Mouse (Mus musculus): ENCODE measurements around the gene Ankzf1. TPM values are rescaled to one million over a fixed set of nuclear protein-coding genes. Genes with fewer than 3 reads are reported as not detected.

Gene Ankzf1
- polyA plus RNA-seq, 1 experiment: 41.0 TPM

DNA sequence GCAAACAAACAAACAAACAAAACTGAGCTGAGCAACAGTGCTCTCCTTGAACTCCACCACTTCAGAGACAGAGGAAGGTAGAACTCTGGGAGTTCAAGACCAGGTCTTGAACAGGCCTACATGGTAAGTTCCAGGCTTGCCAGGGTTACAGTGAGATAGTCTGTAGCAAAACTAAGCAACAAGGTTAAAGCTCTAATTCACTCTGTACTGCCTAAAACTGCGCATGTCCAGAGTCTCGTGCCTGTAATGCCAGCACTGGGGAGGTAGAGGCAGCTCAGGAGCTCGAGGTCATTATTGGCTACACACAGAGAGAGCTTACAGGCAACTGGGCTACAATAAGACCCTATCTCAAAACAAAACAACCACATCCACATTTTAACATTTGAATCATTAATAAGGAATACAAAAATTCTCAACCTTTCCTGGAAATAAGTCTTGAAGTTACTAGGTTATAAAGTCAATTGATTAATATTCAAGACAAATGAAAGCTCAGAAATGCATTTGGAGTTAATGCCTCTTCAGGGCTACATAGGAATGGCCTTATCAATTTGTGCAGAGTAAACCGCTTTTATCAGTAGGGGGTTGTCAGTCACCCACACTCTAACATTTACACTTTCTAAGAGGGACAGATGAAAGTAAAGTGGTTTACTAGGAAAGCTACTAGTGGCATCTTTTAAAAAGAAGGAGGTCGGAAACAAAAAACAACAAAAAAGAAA is 32.3 kb upstream of the Ankzf1 start:
- H3K4me1 ChIP-seq (ENCODE audit: control insufficient read depth, insufficient read depth, low read length): no peaks in the 10 kb centered on the region
- 67% methylated on average over 5 of the region's 5 CpGs for WGBS
- no peak for TF ChIP-seq CTCF (IDR thresholded peaks at IDR 0.05; ENCODE audit: borderline replicate concordance, insufficient read depth, low read depth, low read length)
- TF ChIP-seq POLR2A (IDR thresholded peaks at IDR 0.05; ENCODE audit: borderline replicate concordance, insufficient read depth, low read length): no peak
- no peak overlapping the region for H3K27ac ChIP-seq (ENCODE audit: insufficient read depth, low read length)
- no peak overlapping the region for H3K4me3 ChIP-seq (replicated peaks; ENCODE audit: insufficient read depth, low read depth, low read length)
- DNase-seq: no peak
- H3K27me3 ChIP-seq (ENCODE audit: control insufficient read depth, insufficient read depth, low read length): no peaks in the 10 kb centered on the region

DNA sequence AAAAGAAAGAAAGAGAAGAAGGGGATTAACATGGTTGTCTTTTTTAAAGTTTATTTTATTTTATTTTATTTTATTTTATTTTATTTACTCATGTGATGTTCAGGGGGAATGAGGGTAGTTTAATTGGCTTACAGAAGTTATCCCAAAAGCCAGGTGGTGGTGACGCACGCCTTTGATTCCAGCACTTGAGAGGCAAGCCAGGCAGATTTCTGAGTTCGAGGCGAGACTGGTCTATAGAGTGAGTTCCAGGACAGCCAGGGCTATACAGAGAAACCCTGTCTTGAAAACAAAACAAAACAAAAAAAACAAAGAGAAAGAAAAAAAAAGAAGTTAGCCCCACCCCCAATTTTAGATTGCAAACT is 31.7 kb upstream of the Ankzf1 start:
- 78% methylated on average over 4 of the region's 4 CpGs for WGBS

DNA sequence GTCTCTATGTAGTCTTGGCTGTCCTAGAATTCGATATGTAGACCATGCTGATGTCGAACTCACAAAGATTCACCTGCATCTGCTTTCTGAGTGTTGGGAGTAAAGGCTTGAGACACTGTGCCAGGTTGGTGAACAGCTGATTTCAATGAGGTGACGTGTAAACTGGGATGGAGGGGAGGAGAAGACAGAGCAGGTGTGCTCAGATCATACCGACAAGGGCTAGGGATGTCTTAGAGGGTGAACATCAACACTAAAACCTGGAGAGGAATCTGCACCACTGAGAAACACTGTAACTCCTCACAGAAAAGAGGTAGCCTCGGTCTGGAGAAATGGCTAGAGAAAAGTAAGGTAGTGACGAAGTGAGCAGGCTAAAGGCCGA is 23.9 kb upstream of the Ankzf1 start:
- Histone ChIP-seq H3K27ac (ENCODE audit: insufficient read depth, low read length) (peak overlapping the region; percentile 2; the same call in 1 of the 2 replicates), H3K27me3 (ENCODE audit: control insufficient read depth, insufficient read depth, low read length) (no peaks in the 10 kb centered on the region), H3K4me3 (replicated peaks; ENCODE audit: insufficient read depth, low read depth, low read length) (peak overlapping the region; percentile 80), H3K4me1 (ENCODE audit: control insufficient read depth, insufficient read depth, low read length) (no peaks in the 10 kb centered on the region)
- 6% methylated on average over 7 of the region's 7 CpGs for WGBS
- no peak for TF ChIP-seq POLR2A (IDR thresholded peaks at IDR 0.05; ENCODE audit: borderline replicate concordance, insufficient read depth, low read length)
- no peak for TF ChIP-seq CTCF (IDR thresholded peaks at IDR 0.05; ENCODE audit: borderline replicate concordance, insufficient read depth, low read depth, low read length)
- DNase-seq: no peak

More for the DNA sequence above, 31.7 kb upstream of the Ankzf1 start:
- no peaks in the 10 kb centered on the region for H3K27me3 ChIP-seq (ENCODE audit: control insufficient read depth, insufficient read depth, low read length)
- no peaks in the 10 kb centered on the region for H3K4me1 ChIP-seq (ENCODE audit: control insufficient read depth, insufficient read depth, low read length)
- no peak overlapping the region for H3K4me3 ChIP-seq (replicated peaks; ENCODE audit: insufficient read depth, low read depth, low read length)
- no peak for DNase-seq
- no peak overlapping the region for H3K27ac ChIP-seq (ENCODE audit: insufficient read depth, low read length)
- TF ChIP-seq CTCF (IDR thresholded peaks at IDR 0.05; ENCODE audit: borderline replicate concordance, insufficient read depth, low read depth, low read length): no peak
- TF ChIP-seq POLR2A (IDR thresholded peaks at IDR 0.05; ENCODE audit: borderline replicate concordance, insufficient read depth, low read length): no peak

DNA sequence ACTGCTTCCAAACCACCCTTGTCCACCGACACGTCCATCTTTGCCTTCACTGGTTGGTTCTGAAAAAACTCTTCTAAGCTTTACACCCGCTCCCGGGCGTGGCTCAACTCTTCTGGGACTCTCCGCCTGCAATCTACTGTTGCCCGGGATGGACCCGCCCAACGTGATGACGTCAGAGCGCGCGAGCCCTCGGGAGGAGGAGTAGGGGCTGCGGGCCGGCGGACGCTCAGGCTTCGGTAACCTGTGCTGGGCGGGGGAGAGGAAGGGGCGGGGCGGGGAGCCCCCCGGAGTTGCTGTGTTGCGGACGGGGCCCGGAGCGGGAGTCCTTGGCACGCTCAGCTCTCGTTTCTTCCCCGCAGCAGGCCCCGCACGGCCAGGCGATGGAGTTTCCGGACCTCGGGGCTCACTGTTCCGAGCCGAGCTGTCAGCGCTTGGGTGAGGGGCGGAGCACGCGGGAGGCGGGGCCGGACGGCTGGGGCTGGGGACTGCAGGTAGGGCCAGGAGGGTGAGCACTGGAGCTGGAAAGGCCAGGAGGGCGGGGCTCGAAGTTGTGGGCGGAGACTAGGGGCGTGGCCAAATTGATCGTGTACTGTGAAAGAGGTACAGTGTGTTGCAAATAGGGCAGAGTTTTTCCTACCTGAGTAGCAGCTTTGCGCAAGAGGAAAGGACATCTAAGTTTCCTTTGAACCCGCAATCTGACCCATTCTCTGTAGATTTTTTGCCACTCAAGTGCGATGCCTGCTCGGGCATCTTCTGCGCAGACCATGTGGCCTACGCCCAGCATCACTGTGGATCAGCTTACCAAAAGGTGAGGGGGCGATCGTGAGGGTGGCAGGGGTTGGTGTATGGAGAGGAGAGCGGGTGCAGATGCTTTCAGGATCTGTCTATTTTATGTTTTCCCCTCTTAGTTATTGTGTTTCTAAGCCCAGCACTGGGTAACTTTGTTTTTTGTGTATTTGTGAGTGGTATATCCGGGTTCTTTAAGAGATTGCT is 23.2 kb upstream of the Ankzf1 start, which contains the start of gene Zfand2b:
Gene Zfand2b, plus strand, starts transcription at position 175 of the 993 bp plus-strand sequence.
- no peak for TF ChIP-seq CTCF (IDR thresholded peaks at IDR 0.05; ENCODE audit: borderline replicate concordance, insufficient read depth, low read depth, low read length)
- peak; percentile 80; the same call in 1 of the 2 replicates for TF ChIP-seq POLR2A (IDR thresholded peaks at IDR 0.05; ENCODE audit: borderline replicate concordance, insufficient read depth, low read length)
- Histone ChIP-seq H3K27ac (ENCODE audit: insufficient read depth, low read length) (peak within 1 kb of the TSS; percentile 2; the same call in 1 of the 2 replicates), H3K4me3 (replicated peaks; ENCODE audit: insufficient read depth, low read depth, low read length) (peak within 1 kb of the TSS; percentile 80), H3K27me3 (ENCODE audit: control insufficient read depth, insufficient read depth, low read length) (no peaks in the 10 kb centered on the region), H3K4me1 (ENCODE audit: control insufficient read depth, insufficient read depth, low read length) (no peaks in the 10 kb centered on the region)
- peak; percentile 96 to 98 for DNase-seq
- WGBS: 1% methylated on average over 58 of the region's 59 CpGs

DNA sequence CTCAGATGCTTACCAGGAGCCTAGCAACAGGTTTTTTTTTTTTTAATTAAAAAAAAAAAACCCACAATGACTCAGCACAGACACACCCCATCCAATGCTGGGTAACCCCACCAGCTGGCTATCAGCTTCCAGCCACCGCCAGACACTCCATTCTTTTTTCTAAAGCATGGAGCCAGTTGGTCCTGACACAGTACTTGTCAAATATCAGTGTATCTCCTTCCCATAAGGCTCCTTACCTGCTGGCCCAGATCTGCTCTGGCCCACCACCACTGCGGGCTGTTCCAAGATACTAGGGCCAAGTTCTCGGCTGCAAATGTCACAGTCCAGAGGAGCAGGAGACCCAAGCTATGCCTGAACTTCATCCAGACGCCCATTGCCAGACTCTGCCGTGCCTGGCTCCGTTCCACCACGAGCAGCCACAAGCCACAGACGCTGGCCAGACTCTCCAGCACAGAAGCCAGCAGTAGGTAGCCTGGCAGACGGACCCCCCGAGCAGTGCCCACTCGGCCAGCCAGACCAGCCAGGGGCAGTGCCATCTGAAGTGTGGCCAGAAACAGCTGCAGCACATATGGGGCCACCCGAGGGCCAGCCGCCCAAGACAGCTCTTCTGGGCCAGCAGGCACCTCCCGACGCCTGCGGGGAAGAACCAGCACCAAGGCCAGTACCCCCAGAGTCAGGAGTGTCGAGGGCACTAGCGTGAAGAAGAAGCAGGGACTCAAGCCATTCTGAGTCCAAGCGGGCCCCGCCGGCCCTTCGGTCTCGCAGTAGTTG is 12.4 kb upstream of the Ankzf1 start:
- Histone ChIP-seq H3K4me3 (replicated peaks; ENCODE audit: insufficient read depth, low read depth, low read length) (peak overlapping the region; percentile 70), H3K27ac (ENCODE audit: insufficient read depth, low read length) (no peak overlapping the region), H3K4me1 (ENCODE audit: control insufficient read depth, insufficient read depth, low read length) (peaks cover 3% of the 10 kb centered on the region; the same call in 1 of the 2 replicates), H3K27me3 (ENCODE audit: control insufficient read depth, insufficient read depth, low read length) (no peaks in the 10 kb centered on the region)
- DNase-seq: peak; percentile 63 to 69
- no peak for TF ChIP-seq CTCF (IDR thresholded peaks at IDR 0.05; ENCODE audit: borderline replicate concordance, insufficient read depth, low read depth, low read length)
- TF ChIP-seq POLR2A (IDR thresholded peaks at IDR 0.05; ENCODE audit: borderline replicate concordance, insufficient read depth, low read length): no peak
- WGBS: 1% methylated on average over 23 of the region's 23 CpGs

DNA sequence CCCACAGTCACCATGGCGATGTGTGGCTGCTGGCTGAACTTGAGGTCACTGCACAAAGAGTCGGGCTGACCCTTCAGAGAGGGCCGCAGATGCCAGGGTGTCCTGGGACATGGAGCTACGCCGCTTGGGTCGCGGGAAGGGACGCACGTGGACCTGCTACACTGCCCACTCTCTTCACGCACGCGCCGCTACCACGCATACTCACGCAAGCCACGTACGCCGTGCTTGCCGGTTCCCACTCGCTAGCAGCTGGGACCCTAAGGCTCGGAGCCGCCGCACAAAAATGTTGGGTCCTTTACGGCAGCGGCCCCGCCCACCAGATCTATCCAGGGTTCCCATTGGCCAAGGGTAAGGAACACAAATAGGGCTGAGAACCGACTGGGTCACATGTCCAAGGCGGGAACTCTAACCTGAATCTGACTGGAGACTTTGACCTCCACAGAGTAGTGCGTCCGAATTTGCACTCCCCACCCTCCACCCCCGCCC is 11.8 kb upstream of the Ankzf1 start, which contains the start of gene Abcb6:
Gene Abcb6, minus strand, starts transcription at position 288 of the 486 bp plus-strand sequence.
- TF ChIP-seq POLR2A (IDR thresholded peaks at IDR 0.05; ENCODE audit: borderline replicate concordance, insufficient read depth, low read length) (peak; percentile 41; the same call in 1 of the 2 replicates), CTCF (IDR thresholded peaks at IDR 0.05; ENCODE audit: borderline replicate concordance, insufficient read depth, low read depth, low read length) (no peak)
- peak; percentile 83 for DNase-seq
- WGBS: 1% methylated on average over 31 of the region's 31 CpGs
- no peaks in the 10 kb centered on the region for H3K27me3 ChIP-seq (ENCODE audit: control insufficient read depth, insufficient read depth, low read length)
- peaks cover 8% of the 10 kb centered on the region for H3K4me1 ChIP-seq (ENCODE audit: control insufficient read depth, insufficient read depth, low read length)
- H3K4me3 ChIP-seq (replicated peaks; ENCODE audit: insufficient read depth, low read depth, low read length): peak within 1 kb of the TSS; percentile 70
- no peak within 1 kb of the TSS for H3K27ac ChIP-seq (ENCODE audit: insufficient read depth, low read length)

DNA sequence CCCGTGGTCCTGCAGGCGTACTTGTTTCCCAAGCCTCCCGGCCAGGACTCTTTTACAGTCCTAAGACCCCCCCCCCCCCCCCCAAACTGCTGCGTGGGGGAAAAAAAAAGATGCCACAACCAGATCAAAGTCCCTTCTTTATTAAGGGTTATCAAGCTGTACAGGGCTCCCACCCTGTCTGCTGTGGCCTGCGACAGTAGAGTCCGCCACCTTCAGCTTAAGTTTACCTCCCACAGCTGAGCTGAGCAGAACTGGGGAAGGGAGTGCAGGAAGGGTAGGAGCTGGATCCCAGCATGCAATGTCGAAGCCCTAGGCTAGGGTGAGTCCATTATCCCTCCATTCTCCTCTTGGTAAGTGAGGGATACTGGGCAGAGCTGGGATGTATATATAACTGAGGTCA is 11.2 kb upstream of the Ankzf1 start:
- Histone ChIP-seq H3K27me3 (ENCODE audit: control insufficient read depth, insufficient read depth, low read length) (no peaks in the 10 kb centered on the region), H3K27ac (ENCODE audit: insufficient read depth, low read length) (no peak overlapping the region), H3K4me3 (replicated peaks; ENCODE audit: insufficient read depth, low read depth, low read length) (no peak overlapping the region)

More for the DNA sequence above, 11.2 kb upstream of the Ankzf1 start:
- TF ChIP-seq CTCF (IDR thresholded peaks at IDR 0.05; ENCODE audit: borderline replicate concordance, insufficient read depth, low read depth, low read length) (no peak), POLR2A (IDR thresholded peaks at IDR 0.05; ENCODE audit: borderline replicate concordance, insufficient read depth, low read length) (no peak)
- WGBS: 44% methylated on average over 7 of the region's 7 CpGs
- DNase-seq: no peak
- H3K4me1 ChIP-seq (ENCODE audit: control insufficient read depth, insufficient read depth, low read length): peaks cover 14% of the 10 kb centered on the region

All from cerebellum, adult 2 months (tissue).